Mouse (Mus musculus): Measurements from ENCODE around the gene Hsd3b6. TPM values are rescaled to one million over a fixed set of nuclear protein-coding genes. Genes with fewer than 3 reads are reported as not detected.

Hsd3b6 gene
- total RNA-seq, 2 experiments from 2014 or later = not detected

Other genes starting within 250 kb of the Hsd3b6 start
- gene Gm10681, start 225.6 kb downstream of the Hsd3b6 start, total RNA-seq (2021) = not detected
- not detected for gene Hsd3b5, start 184.2 kb downstream of the Hsd3b6 start, total RNA-seq (2021)
- gene Hsd3b2, start 89.9 kb downstream of the Hsd3b6 start, total RNA-seq (2021) = not detected
- not detected for gene Hsd3b3, start 51.3 kb downstream of the Hsd3b6 start, total RNA-seq (2021)
- gene Hsd3b1, start 45.4 kb upstream of the Hsd3b6 start, total RNA-seq (2021) = not detected
- gene Hao2, start 78.8 kb upstream of the Hsd3b6 start, total RNA-seq (2021) = not detected

Measured in heart, adult 18-20 months (tissue).